Mouse (Mus musculus): ENCODE data around the gene Fancc.

GRCm38 (mm10) chr13:63247631-63248030 lies 249.4 kb downstream of the Fancc start:
- TF ChIP-seq POLR2A (IDR thresholded peaks at IDR 0.05; ENCODE audit: control insufficient read depth, extremely low read depth, insufficient read depth, low read length, poor library complexity) (no peak), CTCF (IDR thresholded peaks at IDR 0.05; ENCODE audit: borderline replicate concordance, control insufficient read depth, extremely low read depth, insufficient read depth, low read length, poor library complexity) (no peak)
